Mouse (Mus musculus): ENCODE results near the gene Zfyve19.

Gene Zfyve19

DNA sequence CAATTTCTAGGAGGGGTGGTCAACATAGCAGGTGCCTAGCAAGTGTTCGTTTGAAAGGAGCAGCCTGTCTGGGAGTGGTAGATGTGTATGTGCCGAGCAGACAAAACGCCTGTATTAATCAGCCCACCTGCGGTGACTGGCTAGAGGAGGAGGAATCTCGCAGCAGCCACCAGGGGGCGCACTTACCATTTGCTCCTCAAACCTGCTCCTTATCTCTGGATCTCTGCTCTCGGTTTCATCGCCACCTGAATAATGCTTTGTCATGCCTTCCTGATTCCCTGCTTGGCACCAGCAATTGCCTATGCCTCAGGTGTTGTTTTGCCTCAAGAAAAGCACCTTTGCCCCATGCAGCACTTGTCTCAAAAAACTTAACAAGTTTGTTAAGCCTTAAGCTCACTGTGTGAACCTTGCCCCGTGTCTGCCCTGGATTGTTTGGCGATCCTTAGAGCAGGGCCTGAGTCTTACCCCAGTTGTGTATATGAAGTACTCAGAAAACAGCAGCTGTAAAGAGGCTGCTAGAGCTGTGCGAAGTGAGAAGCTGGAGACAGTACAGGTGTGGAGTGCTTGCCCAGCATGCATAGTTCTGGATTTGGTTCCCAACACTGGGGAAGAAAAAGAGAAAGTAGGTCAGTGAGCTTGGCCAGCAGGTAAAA, 42.5 kb downstream of the Zfyve19 start:
- peak; percentile 90 for DNase-seq (ENCODE audit: low spot score)

DNA sequence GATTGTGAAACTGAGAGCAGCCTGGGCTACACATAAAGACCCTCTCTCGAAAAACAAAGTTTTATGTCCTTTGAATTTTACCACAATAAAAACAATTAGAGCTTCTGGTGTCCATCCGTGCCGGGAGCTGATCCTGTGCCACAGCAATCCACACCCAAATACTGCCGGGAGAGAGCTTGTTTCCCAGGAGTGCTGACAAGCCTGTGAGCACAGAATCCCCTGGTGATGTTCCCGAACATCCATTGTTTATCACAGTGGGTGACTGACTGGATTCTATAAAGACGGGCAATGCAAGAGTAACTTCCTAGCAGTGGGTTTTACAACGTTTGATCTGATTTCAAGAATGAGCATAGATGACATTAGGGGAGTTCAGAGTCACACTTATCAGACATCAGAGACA, 46.6 kb downstream of the Zfyve19 start:
- DNase-seq (ENCODE audit: low spot score): no peak

DNA sequence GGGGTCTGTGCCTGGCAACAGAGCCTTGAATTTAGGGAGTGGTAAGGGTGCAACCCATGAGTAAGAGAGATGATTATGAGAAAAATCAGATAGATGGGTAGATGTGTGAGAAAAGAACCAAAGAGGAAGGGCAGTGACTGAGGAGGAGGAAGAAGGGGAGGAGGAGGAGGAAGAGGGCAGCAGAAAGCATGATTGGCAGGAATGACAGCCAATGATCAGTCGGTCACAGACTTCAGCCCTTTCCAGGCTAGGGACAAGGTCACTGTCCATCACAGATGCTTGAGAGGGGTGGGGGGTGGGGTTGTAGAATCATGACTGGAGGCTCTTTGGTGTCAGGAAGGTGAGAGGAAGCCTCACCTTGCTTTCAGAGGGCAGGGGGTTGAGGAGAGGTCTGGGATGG, 52.1 kb downstream of the Zfyve19 start:
- DNase-seq (ENCODE audit: low spot score): no peak

DNA sequence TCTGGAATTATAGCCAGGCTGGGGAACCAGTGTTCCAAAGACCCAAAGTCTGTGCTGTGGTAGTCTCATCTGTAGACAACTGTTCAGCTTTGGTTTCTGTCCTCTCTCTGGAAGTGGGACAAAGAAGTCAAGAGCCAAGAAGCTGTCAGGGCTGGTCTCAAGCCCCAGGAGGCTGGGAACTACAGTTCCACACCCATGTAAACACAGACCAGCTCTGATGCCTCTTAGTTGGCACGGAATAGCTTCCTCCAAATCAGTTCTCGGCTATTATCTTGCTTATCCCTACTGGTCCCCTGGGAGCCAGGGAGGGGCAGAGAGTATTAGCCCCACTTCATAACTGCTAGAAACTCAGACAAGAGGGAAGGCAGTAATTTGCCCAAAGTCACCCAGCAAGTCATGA, 52.9 kb downstream of the Zfyve19 start:
- DNase-seq (ENCODE audit: low spot score): no peak

DNA sequence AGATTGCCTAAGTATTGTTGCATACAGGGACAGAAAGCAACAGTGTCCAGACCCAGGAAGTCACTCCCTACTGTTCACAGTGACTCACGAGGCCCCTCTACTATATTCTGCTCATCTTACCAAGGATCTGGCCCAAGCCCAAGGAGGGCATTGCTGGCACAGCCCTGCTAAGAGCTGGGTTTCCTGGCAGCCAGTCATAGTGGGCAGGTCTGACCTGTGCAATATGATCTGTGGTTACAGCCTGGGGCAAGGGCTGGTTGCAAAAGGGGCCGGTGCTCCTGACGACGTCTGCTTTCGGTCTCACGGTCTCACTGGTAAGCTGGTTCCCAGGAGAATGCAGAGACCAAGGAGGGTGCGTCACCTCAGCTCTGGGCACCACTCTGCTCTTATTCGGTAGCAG, 54.6 kb downstream of the Zfyve19 start:
- DNase-seq (ENCODE audit: low spot score): no peak

DNA sequence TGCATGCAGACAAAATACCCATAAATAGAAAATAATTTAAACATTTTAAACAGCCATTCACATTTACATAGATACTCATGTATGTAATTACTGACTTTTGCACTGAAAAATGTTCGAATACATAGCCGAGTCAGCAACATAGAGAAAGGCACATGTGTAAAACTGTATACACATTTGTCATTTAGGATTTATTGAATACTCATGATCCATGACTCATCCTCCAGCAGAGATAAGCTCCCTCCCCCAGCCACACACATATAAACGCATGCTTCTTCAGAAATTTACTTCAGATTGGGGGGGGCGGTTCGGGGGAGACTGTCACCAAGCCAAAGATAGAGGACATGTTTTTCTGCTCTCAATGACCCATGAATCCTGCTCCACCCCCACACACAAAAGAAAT, 55.4 kb downstream of the Zfyve19 start:
- DNase-seq (ENCODE audit: low spot score): no peak
